Mouse (Mus musculus): ENCODE data around the gene Abl1. TPM values are rescaled to one million over a fixed set of nuclear protein-coding genes. Genes with fewer than 3 reads are reported as not detected.
"Not testable (repeated sequence)": the region's sequence is repeated elsewhere in the genome, so short reads cannot be mapped to it uniquely, and the experiment has no call there.

Abl1 gene
- polyA plus RNA-seq, 1 experiment = 61.7 TPM

GRCm38 (mm10) chr2:31654854-31655559 is 33.2 kb upstream of the Abl1 start:
- peak; percentile 44 for DNase-seq
- TF ChIP-seq CTCF (IDR thresholded peaks at IDR 0.05; ENCODE audit: insufficient read depth, low read length) (peak; percentile 34), POLR2A (IDR thresholded peaks at IDR 0.05; ENCODE audit: borderline replicate concordance, extremely low read depth, low read depth, low read length) (no peak)
- 4% methylated on average over 22 of the region's 22 CpGs for WGBS
- Histone ChIP-seq H3K4me1 (ENCODE audit: control insufficient read depth, insufficient read depth, low read length) (no peaks in the 10 kb centered on the region), H3K4me3 (replicated peaks; ENCODE audit: extremely low read depth, low read depth, low read length) (no peak overlapping the region)

- Histone ChIP-seq H3K4me1 (ENCODE audit: control insufficient read depth, insufficient read depth, low read length) (no peaks in the 10 kb centered on the region), H3K4me3 (replicated peaks; ENCODE audit: extremely low read depth, low read depth, low read length) (no peak overlapping the region)
- WGBS = 84% methylated on average over 7 of the region's 7 CpGs
- no peak for TF ChIP-seq POLR2A (IDR thresholded peaks at IDR 0.05; ENCODE audit: borderline replicate concordance, extremely low read depth, low read depth, low read length)
- TF ChIP-seq CTCF (IDR thresholded peaks at IDR 0.05; ENCODE audit: insufficient read depth, low read length) = no peak
- no peak for DNase-seq
Observed at GRCm38 (mm10) chr2:31656374-31656773, 31.8 kb upstream of the Abl1 start.

GRCm38 (mm10) chr2:31662939-31663803 is 25.0 kb upstream of the Abl1 start:
- Histone ChIP-seq H3K4me3 (replicated peaks; ENCODE audit: extremely low read depth, low read depth, low read length) (no peak overlapping the region), H3K4me1 (ENCODE audit: control insufficient read depth, insufficient read depth, low read length) (no peaks in the 10 kb centered on the region)
- TF ChIP-seq POLR2A (IDR thresholded peaks at IDR 0.05; ENCODE audit: borderline replicate concordance, extremely low read depth, low read depth, low read length) (no peak), CTCF (IDR thresholded peaks at IDR 0.05; ENCODE audit: insufficient read depth, low read length) (no peak)
- DNase-seq = no peak
- 53% methylated on average over 8 of the region's 8 CpGs for whole genome bisulfite sequencing

GRCm38 (mm10) chr2:31663804-31664180 is 24.4 kb upstream of the Abl1 start:
- H3K4me3 ChIP-seq (replicated peaks; ENCODE audit: extremely low read depth, low read depth, low read length) = no peak overlapping the region
- 80% methylated on average over 1 of the region's 1 CpGs for WGBS
- TF ChIP-seq CTCF (IDR thresholded peaks at IDR 0.05; ENCODE audit: insufficient read depth, low read length) = no peak
- TF ChIP-seq POLR2A (IDR thresholded peaks at IDR 0.05; ENCODE audit: borderline replicate concordance, extremely low read depth, low read depth, low read length) = no peak
- H3K4me1 ChIP-seq (ENCODE audit: control insufficient read depth, insufficient read depth, low read length) = no peaks in the 10 kb centered on the region
- DNase-seq = no peak

GRCm38 (mm10) chr2:31667332-31667731 is 20.8 kb upstream of the Abl1 start:
- no peak for DNase-seq
- H3K4me3 ChIP-seq (replicated peaks; ENCODE audit: extremely low read depth, low read depth, low read length) = no peak overlapping the region
- TF ChIP-seq POLR2A (IDR thresholded peaks at IDR 0.05; ENCODE audit: borderline replicate concordance, extremely low read depth, low read depth, low read length) = no peak
- peak; percentile 32; the same call in 1 of the 2 replicates for TF ChIP-seq CTCF (IDR thresholded peaks at IDR 0.05; ENCODE audit: insufficient read depth, low read length)

GRCm38 (mm10) chr2:31670551-31671035 is 17.6 kb upstream of the Abl1 start, which contains the start of gene Exosc2:
Exosc2 (plus strand) TSS chr2:31670715.
- 1% methylated on average over 27 of the region's 27 CpGs for WGBS
- no peaks in the 10 kb centered on the region; the same call in 1 of the 2 replicates for H3K4me1 ChIP-seq (ENCODE audit: control insufficient read depth, insufficient read depth, low read length)
- peak; percentile 84 for DNase-seq
- TF ChIP-seq CTCF (IDR thresholded peaks at IDR 0.05; ENCODE audit: insufficient read depth, low read length) (no peak), POLR2A (IDR thresholded peaks at IDR 0.05; ENCODE audit: borderline replicate concordance, extremely low read depth, low read depth, low read length) (peak; percentile 97; the same call in 1 of the 2 replicates)
- H3K4me3 ChIP-seq (replicated peaks; ENCODE audit: extremely low read depth, low read depth, low read length) = peak within 1 kb of the TSS; percentile 94

More at GRCm38 (mm10) chr2:31667332-31667731, 20.8 kb upstream of the Abl1 start:
- WGBS = 32% methylated on average over 4 of the region's 4 CpGs
- H3K4me1 ChIP-seq (ENCODE audit: control insufficient read depth, insufficient read depth, low read length) = no peaks in the 10 kb centered on the region; the same call in 1 of the 2 replicates

DNA sequence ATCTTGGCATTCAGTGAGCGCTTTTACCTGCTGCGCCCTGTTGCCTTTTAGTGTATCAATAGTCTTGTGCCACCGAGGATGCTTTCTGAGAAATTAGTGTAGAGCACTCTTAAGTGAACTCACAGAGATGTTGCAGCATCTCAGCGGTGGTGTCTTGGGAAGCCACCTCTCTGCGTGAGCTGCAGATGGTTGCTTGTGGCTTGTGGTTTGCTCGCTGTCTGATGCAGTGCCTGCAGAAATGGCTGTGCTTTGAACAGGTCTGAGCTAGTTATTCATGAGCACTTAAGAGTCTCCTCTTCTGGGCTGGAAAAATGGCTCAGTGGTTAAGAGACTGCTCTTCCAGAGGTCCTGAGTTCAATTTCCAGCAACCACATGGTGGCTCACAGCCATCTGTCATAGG is 9.5 kb upstream of the Abl1 start:
- Histone ChIP-seq H3K4me1 (ENCODE audit: control insufficient read depth, insufficient read depth, low read length) (no peaks in the 10 kb centered on the region), H3K4me3 (replicated peaks; ENCODE audit: extremely low read depth, low read depth, low read length) (no peak overlapping the region)
- no peak for TF ChIP-seq CTCF (IDR thresholded peaks at IDR 0.05; ENCODE audit: insufficient read depth, low read length)
- no peak for TF ChIP-seq POLR2A (IDR thresholded peaks at IDR 0.05; ENCODE audit: borderline replicate concordance, extremely low read depth, low read depth, low read length)
- WGBS = 86% methylated on average over 6 of the region's 6 CpGs
- no peak for DNase-seq

DNA sequence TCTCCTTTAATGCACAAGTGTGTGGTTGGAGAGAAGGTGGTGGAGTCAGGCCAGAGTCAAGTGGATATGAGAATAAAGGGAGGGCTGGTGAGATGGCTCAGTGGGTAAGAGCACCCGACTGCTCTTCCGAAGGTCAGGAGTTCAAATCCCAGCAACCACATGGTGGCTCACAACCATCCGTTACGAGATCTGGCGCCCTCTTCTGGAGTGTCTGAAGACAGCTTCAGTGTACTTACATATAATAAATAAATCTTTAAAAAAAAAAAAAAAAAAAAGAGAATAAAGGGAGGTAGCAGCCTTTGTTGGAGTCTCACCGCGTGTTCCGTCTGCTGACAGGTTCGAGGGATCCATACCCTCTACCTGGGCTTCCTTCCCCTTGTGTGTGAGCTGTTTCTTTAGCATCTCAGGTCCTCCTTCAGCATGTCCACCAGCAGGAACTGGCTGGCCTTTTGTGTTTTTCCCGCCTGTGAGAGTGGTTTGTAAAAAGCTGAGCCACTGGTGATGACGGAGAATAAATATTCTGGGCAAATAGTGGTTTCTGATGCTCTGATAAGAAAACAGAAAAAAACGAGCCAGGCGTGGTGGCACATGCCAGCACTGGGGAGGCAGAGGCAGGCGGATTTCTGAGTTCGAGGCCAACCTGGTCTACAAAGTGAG is 7.0 kb upstream of the Abl1 start:
- not testable (repeated sequence) for H3K4me3 ChIP-seq (replicated peaks; ENCODE audit: extremely low read depth, low read depth, low read length); H3K4me1 ChIP-seq (ENCODE audit: control insufficient read depth, insufficient read depth, low read length); DNase-seq
- WGBS = 84% methylated on average over 15 of the region's 15 CpGs

- H3K4me1 ChIP-seq (ENCODE audit: control insufficient read depth, insufficient read depth, low read length) = no peaks in the 10 kb centered on the region
- DNase-seq = no peak
- H3K4me3 ChIP-seq (replicated peaks; ENCODE audit: extremely low read depth, low read depth, low read length) = no peak overlapping the region
- 86% methylated on average over 6 of the region's 6 CpGs for WGBS
- TF ChIP-seq CTCF (IDR thresholded peaks at IDR 0.05; ENCODE audit: insufficient read depth, low read length) (no peak), POLR2A (IDR thresholded peaks at IDR 0.05; ENCODE audit: borderline replicate concordance, extremely low read depth, low read depth, low read length) (no peak)
Observed at GRCm38 (mm10) chr2:31681731-31682235, 6.4 kb upstream of the Abl1 start.
